Mouse (Mus musculus): ENCODE measurements around the gene Usp8.

Usp8 gene

DNA sequence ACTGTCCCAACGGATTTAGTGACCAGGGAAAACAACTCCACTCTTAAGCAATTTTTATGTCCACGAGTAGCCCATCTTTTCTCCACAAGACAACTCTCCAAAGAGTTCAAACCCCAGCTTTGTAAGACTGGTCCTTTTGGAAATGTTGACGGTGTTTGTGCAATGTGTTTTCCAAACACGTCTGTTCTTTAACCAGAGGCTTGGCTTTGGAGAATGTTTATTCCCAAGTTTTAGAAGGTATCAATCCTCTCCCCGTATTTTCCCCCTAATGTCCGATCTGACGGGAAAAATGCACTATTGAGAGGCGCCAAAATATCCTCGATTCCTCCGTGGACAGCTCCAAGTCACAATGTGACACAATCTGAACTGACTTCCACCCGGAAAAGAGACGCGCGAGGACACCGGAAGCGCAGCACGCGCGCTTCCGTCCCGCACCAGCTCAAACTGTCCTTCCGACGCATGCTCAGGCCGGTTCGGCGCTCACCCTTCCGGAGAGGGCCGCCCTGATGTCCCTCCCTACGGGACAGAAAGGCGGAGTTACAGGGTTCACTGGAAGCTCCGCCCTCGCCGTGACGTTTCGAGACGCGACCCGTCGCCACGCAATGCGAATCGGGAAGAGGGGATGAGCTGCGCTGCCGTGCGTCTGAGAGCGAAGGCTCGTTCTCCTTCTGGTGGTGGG, at the start of gene Usp8:
Gene Usp8, plus strand, starts transcription at position 570 of the 679 bp plus-strand sequence.
- DNase-seq (ENCODE audit: low spot score in 2 of 2), result peak; percentile 96

DNA sequence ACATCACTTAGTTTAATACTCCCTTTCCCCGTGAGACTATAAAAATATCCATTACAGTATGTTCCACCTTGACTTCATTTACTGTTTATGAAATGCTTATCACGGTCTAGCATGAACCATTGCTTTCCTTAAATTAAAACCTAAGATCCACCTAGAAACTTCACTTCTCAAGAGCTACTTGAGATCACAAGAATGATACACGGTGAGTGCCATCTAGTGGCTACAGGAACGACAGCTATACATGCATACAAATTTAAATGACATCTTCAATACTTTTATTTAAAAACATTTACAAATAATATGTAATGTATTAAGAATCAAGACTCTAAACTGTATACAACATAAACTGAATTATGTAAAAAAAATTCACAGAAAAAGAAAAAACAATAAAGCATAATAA, 43.6 kb upstream of the Usp8 start:
- DNase-seq (ENCODE audit: low spot score in 2 of 2), result peak; percentile 20 to 31

- no peak for DNase-seq (ENCODE audit: low spot score in 2 of 2)
Observed at GRCm38 (mm10) chr2:126665984-126666383, 41.1 kb upstream of the Usp8 start.

DNA sequence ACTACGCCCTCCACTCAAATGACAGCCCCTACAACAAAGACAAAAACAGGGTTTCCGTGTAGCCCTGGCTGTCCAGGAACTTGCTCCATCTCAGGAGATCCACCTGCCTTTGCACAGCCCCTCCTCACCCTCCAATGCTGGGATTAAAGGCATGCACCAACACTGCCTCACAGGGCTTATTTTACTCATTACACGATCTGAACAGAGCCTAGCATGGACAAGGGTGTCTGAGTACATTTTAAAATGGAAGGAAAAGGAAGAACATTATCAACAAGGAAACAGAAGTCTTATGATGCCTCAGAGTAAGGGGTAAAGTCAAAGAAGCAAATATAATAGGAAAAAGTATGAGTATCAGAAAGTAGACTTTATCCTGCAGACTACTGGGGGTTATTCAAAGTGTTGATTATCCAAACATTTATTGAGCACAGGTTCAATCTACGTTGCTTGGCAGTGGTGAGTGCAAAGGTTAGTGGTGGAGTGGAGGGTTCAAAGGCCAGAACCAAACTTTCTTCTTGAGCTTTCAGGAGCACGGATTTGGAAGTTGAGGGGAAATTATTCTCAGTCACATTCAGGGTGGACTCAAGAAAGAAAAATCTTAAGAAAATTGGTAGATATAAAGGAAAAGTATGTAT, 38.4 kb upstream of the Usp8 start:
- no peak for DNase-seq (ENCODE audit: low spot score in 2 of 2)

- peak; percentile 29 to 40 for DNase-seq (ENCODE audit: low spot score in 2 of 2)
Observed at GRCm38 (mm10) chr2:126673317-126674242, 33.5 kb upstream of the Usp8 start.

- peak; percentile 61 to 63 for DNase-seq (ENCODE audit: low spot score in 2 of 2)
Observed at GRCm38 (mm10) chr2:126674441-126675168, 32.5 kb upstream of the Usp8 start.

DNA sequence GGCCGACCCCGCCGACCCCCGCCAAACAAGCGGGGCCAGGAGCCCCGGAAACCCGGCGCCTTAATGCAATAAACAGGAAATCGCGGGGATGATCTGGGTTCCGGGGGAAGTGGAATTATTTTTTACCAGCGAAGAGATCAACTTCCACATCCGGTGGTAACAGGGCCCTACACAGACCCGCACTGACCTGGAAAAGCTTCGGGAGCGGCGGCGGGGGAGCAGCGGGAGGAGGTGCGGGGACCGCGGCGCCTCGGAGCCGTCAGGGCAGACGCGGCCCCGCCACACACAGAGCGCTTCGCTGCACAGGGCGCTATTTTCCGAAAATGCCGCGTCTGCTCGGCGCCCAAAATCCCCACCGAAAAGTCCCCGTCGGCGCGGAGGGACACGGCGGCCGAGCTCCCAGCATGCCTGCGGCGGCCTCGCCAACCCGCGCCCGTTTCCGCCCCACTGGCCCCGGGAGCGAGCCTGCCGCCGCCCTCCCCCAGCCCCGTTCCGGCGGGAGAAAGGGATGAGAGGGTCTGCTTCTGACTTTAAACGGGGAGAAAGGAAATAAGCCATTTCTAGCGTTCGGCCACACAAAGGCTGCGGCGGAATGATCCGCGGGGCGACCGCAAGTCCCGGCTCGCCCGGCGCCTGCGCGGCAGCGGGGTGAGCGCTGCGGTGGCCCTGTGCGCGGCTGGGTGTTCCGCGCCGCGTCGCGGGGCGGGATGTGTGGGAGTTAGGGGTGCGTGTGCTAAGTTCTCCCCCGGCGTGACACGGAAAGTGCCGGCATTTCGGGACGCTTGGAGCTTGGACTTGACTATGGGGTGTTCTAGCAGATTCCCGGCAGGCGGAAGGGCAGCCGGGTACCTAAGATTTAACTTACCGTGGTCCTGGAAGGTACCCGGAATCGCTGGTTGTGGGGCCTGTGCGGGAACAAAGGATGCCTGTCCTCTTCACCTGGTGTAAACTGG, 31.7 kb upstream of the Usp8 start:
- DNase-seq (ENCODE audit: low spot score in 2 of 2), result peak; percentile 91 to 92

GRCm38 (mm10) chr2:126676122-126676515, 31.0 kb upstream of the Usp8 start, which contains the start of gene Gabpb1:
Gene Gabpb1, minus strand, starts transcription at chr2:126676337.
- no peak for DNase-seq (ENCODE audit: low spot score in 2 of 2)

DNA sequence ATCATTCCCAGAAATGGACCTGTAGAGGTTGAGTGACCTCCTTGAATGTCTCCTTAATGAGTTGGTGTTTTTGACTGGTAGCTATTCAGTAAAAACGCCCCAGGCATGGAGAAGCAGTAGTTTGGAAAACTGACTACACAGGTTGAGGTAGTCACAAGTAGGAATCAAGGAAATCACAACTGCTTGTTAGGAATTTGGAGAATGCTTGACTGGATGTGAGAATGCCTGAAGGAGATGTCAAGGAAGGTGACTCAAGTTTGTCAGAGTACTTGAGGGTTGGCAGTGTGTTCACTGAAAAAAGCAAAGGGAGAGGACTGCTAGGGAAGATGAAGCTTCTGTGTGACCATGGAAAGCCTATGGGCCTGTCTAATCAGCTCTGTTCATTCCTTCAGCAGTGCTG, 29.8 kb upstream of the Usp8 start:
- no peak for DNase-seq (ENCODE audit: low spot score in 2 of 2)

GRCm38 (mm10) chr2:126682333-126682732, 24.8 kb upstream of the Usp8 start:
- no peak for DNase-seq (ENCODE audit: low spot score in 2 of 2)

DNA sequence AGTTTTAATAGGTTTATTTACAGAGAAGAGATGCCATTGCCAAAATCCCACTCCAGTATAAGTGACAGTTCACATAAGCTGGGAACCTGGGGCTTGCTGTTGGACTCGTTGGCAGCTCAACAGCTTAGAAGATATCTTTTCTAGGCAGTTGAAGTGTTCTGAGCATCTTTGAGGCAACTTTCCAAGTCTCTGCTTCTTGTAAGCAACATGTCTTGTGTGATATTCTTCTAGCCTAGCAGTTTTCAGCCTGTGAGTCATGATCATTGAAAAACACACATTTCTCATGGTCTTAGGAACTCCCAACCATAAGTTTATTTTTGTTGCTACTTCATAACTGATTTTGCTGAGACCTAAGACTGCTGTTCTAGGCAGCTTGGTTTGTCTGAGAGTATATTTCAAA, 24.2 kb upstream of the Usp8 start:
- no peak for DNase-seq (ENCODE audit: low spot score in 2 of 2)

DNA sequence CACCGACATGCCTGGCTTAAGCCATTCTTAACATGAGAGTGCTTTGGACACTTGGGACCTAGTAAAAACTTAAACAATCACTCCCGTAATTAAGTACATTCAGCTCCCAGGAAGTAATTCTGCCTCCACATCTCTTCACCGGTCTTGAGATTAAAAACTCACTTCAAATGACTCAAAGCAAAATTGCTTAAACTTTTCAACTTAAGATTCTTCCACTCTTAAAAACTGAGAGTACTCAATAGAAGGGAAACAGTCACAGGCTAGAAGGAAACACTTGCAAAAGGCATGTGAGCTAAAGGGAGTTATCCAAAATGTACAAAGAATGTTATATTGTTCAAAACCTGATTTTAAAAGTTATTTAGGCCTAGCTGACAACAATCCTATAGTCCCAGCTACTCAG, 15.8 kb upstream of the Usp8 start:
- DNase-seq (ENCODE audit: low spot score in 2 of 2), result no peak

GRCm38 (mm10) chr2:126695285-126695684, 11.8 kb upstream of the Usp8 start:
- DNase-seq (ENCODE audit: low spot score in 2 of 2), result no peak

GRCm38 (mm10) chr2:126707438-126707779, 281 bp downstream of the Usp8 start:
- DNase-seq (ENCODE audit: low spot score in 2 of 2), result no peak

- no peak for DNase-seq (ENCODE audit: low spot score in 2 of 2)
Observed at GRCm38 (mm10) chr2:126708361-126708760, 1.2 kb downstream of the Usp8 start.

DNA sequence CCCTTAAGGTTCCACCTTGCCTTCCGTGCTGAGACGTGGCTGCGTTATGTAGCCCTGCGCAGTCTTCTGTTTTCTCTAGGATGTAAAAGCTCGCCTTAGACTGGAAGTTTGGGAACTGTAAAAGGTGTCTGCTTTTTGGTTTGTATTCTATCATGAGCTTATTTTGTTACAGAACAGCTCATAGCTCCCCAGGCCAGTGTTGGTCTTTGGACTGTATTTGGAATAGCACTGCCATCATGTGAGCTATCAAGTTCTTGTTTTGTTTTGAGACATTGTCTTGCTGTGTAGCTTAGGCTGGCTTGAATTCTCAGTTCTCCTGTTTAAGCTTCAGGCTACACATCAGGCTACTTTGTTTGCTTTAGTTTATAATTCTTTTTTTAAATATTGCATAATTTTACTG, 5.4 kb downstream of the Usp8 start:
- no peak for DNase-seq (ENCODE audit: low spot score in 2 of 2)

DNA sequence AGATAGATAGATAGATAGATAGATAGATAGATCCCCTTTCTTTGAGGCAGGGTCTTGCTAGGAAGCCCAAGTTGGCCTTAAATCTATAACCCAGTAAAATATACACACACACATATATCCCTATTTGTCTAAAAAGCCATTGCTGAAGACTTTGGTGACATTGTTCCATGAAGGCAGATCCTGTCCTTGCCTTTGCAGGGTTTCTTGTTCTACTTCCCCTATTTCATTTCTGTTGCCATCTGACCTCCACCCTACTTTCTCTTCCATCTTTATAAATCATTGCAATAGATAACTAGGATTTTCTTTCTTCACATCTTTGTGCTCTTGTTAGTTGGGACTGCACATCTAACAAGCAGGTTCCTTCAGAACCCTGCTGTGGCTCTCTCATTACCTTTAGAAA, 5.8 kb downstream of the Usp8 start:
- DNase-seq (ENCODE audit: low spot score in 2 of 2), result no peak

GRCm38 (mm10) chr2:126729207-126729606, 22.1 kb downstream of the Usp8 start:
- DNase-seq (ENCODE audit: low spot score in 2 of 2), result no peak

DNA sequence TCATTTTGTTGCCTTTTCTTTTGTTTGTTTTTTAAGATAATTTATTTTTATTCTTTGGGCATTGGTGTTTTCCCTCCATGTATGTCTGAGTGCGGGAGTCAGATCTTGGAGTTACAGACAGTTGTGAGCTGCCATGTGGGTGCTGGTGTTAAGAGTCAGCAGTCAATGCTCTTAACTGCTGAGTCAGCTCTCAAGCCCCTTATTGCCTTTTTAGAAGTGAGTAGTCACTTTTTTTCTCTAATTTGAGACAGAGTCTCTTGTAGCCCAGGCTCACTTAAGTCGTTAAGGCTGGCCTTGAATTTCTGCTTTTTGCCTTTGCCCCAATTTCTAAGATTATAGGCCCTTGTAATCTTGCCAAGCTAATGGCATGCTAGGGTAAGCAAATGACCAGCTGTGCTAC, 23.4 kb downstream of the Usp8 start:
- no peak for DNase-seq (ENCODE audit: low spot score in 2 of 2)

- no peak for DNase-seq (ENCODE audit: low spot score in 2 of 2)
Observed at GRCm38 (mm10) chr2:126735339-126736073, 28.4 kb downstream of the Usp8 start.

Measured in natural killer cell, adult 2 months (primary cell).